Mouse (Mus musculus): Measurements from ENCODE around the gene Inpp5e. TPM values are rescaled to one million over a fixed set of nuclear protein-coding genes. Genes with fewer than 3 reads are reported as not detected.

Inpp5e gene
- polyA plus RNA-seq (2012), result 13.3 and 16.9 TPM in 2 replicates

DNA sequence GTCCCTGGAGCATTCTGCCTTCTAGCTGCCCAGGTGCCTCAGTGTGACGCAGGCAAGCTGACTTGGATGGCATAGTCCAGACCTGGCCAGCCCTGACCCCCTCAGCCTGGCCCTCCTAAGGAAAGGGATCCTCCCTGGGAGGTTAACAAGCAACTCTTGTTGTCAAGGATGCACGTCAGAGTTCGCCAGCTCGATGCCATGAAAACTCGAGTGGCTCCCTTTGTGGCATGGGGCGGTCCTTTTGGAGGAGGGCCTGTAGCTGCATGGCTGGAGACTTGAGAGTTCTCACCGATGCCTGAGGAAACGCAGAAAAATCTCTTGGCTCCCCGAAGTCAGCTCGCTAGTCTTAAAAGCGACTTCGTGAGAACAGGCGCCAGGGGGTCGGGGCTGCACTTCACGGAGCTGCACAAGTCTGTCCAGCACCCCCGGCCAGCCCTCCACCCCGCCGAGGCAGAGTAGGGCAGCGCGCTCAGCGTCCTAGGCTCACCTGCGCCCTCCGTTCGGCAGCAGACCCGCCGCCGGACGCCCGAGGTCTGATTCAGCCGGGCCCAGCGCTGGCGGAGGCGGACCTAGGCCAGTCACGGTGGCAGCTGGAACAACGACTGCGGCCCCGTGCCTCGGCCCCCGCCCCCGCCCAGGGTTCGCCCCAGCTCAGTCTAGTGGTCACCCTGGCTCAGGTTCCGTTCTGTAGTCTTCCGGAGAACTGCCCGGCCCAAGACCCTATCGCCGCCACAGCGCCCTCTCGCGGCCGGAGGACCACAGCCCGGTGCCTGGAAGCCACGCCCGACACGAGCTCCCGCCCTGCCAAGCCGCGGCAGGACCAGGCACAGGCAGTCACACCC, at the start of gene Inpp5e:
Gene Inpp5e, minus strand, starts transcription at position 689 of the 842 bp plus-strand sequence.

DNA sequence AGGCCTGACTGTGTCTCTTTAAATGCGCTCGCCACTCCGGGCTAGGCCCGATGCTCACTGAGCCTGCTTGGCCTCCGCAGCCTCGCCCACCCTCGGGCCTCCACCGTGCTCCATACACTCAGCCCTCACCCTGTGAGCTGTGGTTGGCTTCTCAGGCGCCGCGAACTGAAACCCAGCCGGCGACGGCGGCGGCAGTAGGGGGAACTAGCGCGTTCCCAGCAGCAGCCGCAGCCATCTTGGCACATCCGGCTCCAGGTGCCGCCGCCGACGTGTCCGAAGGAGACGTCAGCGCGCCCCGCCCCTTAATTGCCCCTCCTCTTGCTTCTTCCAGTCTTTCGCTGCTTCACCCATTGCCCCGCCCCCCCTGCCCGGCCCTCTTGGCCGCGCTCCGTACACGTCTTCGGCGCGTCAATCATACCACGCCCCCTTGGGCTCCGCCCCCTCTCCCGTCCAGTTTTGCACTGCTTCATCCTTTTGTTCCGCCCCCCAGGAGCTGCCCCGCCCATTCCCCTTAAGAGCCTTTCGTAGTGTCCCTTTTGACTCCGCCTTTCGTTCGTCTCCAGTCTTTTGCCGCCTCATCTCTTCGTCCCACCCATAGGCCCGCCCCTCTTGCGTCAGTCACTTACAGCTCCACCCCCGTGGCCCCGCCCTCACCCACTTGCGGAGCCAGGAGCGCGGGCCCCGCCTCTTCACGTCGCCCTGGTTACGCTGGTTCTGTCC, 36.1 kb upstream of the Inpp5e start, which contains the start of gene Sec16a:
Gene Sec16a, minus strand, starts transcription at position 271 of the 720 bp plus-strand sequence.

DNA sequence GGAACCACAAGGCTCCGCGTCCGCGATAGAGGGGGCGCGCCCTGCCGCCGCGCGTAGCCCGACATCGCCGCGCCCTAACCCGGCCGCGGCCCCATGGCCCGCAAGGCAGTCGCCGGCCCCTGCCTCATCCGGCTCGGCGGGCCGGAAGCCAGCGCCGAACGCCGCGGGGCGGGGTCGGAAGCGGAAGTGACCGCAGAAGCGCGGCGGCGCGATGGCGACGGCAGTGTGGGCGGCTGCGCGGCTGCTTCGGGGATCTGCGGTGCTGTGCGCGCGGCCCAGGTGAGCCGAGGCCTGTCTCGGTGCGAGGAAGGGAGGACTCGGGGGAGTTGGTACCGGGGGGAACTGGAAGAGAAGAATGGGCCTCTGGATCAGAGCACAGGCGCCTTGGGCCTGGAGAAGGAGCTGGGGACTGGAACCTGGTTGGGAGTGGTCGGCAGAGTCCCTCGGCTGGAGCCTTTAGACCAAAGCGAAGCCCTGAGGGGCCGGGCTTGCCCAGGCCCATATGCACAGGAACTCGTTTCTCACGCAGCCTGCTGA, 19.8 kb downstream of the Inpp5e start, which contains the start of the genes Entr1 and Pmpca:
Gene Entr1, minus strand, starts transcription at position 163 of the 537 bp plus-strand sequence.
Gene Pmpca, plus strand, starts transcription at position 186 of the 537 bp plus-strand sequence.

DNA sequence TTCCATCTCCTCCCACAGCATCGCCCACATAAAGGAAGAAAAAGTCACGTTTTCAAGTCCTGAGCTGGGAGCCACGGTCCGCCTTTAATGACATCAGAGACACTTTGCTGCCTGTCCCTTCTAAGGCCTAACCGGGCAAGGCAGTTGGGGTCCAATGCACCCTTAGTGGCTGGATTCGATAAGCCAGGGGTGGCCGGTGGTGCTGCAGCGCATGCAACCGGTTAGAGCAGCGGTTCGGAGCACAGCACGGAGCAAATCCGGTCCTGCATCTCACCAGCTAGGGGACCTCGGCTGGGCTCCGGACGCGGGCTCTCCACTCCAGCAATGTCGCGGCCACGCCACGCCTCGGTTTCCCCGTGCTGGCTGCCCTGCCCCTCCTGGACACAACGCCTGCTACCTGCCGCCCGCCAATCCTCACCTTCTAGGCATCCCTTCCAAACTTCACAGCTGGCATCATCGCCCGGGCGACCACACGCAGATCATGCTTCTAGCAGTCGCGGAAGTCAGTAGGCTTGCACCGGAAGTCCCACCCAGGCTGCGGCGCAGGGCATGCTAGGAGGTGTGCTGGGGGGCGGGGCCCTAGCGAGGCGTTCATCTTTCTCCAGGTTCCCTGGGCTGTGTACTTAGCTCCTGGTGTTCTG, 28.8 kb downstream of the Inpp5e start, which contains the start of gene Snapc4:
Gene Snapc4, minus strand, starts transcription at position 523 of the 641 bp plus-strand sequence.

DNA sequence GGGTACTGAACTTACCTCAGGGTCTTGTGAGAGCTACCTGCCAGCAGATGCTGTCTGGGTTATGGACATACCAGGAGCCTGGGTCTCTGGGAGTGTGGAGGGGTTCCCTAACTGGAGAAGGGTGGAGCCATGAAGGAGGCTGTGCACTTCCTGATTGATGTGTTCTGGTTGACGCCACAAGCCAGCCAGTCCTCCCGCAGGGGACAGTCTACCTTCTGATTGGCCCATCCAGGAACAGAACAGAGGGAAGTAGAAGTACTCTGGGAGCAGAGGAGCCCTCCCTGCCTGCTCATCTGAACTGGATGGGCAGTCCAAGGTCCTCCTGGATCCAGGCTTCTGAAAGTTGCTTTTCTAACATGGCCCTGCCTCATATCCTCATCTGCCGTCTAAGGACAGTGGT, 48.2 kb downstream of the Inpp5e start, which contains the start of gene Card9:
Gene Card9, minus strand, starts transcription at position 147 of the 400 bp plus-strand sequence.

DNA sequence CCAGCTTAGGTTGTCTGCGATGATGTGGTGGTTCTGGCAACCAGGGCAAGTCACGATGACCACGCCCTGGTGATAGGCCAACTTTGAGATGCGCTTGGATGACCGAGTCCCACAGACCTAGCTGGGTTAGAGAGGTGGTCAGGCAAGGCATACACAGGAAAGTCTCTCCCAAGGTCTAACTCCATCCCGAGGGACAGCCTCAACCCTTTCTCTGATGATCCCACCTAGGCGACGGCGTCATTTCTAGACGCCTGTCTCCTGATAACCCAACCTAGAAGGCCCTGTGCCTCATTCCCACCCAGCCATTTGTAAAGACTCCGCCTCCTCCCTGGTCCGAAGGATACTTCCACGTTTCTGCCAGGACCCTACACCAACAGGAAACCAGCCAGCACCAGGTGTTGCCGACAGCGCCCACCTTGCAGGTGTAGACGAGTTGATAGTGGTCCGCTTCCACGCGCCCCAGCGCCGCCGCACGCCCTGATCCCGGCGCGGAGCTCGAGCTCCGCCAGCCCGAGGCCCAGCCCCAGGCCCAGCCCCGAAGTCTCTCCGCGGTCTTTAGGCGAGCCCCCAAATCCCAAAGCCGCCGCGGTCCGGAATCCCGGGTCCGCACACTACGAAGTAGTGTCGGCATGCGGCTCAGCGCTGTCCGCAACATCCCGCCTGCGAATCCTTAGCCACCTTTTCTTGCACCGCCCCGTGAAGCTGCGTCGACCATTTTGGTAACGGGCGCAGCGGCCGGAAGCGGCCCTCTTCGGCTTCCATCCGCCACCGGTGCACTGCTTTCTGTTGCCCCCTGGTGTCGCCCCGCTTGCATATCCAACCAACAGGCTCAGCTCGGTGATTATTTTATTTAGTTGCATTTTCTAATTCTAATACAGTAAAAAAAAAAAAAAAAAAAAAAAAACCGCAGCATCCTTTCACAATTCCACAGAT, 57.4 kb downstream of the Inpp5e start, which contains the start of gene Dnlz:
Gene Dnlz, minus strand, starts transcription at position 753 of the 933 bp plus-strand sequence.

Other genes starting within 250 kb of the Inpp5e start
- gene Lhx3, start 200.9 kb downstream of the Inpp5e start, polyA plus RNA-seq (2012), result 0.06 TPM in 1 of 2 replicates, not detected in the other
- 5.6 TPM in 2 replicates for gene Qsox2, start 171.7 kb downstream of the Inpp5e start, polyA plus RNA-seq (2012)
- gene Ccdc187, start 114.6 kb downstream of the Inpp5e start, polyA plus RNA-seq (2012), result 0.02 TPM in 2 replicates
- 54.7 and 77.0 TPM in 2 replicates for gene Gpsm1, start 93.7 kb downstream of the Inpp5e start, polyA plus RNA-seq (2012)
- 18.0 and 21.7 TPM in 2 replicates for gene Dnlz, start 57.1 kb downstream of the Inpp5e start, polyA plus RNA-seq (2012)
- 222 and 257 TPM in 2 replicates for gene Card9, start 48.3 kb downstream of the Inpp5e start, polyA plus RNA-seq (2012)
- gene Snapc4, start 28.6 kb downstream of the Inpp5e start, polyA plus RNA-seq (2012), result 39.7 and 63.6 TPM in 2 replicates
- 75.4 and 97.5 TPM in 2 replicates for gene Entr1, start 19.9 kb downstream of the Inpp5e start, polyA plus RNA-seq (2012)
- 385 and 421 TPM in 2 replicates for gene Pmpca, start 19.9 kb downstream of the Inpp5e start, polyA plus RNA-seq (2012)
- 30.5 and 33.9 TPM in 2 replicates for gene Sec16a, start 36.0 kb upstream of the Inpp5e start, polyA plus RNA-seq (2012)
- gene Notch1, start 107.5 kb upstream of the Inpp5e start, polyA plus RNA-seq (2012), result 44.7 and 51.9 TPM in 2 replicates
- 47.7 and 83.0 TPM in 2 replicates for gene Egfl7, start 170.8 kb upstream of the Inpp5e start, polyA plus RNA-seq (2012)
- gene Gm20532, start 177.4 kb upstream of the Inpp5e start, polyA plus RNA-seq (2012), result 0.26 and 0.64 TPM in 2 replicates
- gene Agpat2, start 195.2 kb upstream of the Inpp5e start, polyA plus RNA-seq (2012), result 67.6 and 69.0 TPM in 2 replicates
- gene Fam69b, start 219.3 kb upstream of the Inpp5e start, polyA plus RNA-seq (2012), result 9.0 and 14.8 TPM in 2 replicates

All from megakaryocyte-erythroid progenitor cell, adult 5 weeks (primary cell).